Mouse (Mus musculus) neural tube, embryonic 13.5 days (tissue): ENCODE measurements around the gene Trim38. TPM values are rescaled to one million over a fixed set of nuclear protein-coding genes. Genes with fewer than 3 reads are reported as not detected.
"Not testable (repeated sequence)": the region's sequence is repeated elsewhere in the genome, so short reads cannot be mapped to it uniquely, and the experiment has no call there.

Experiments
- ATAC-seq: fragments of 200-750 bp; cut with Nextera tagmentation; 2 replicates; pipeline ENCODE4 v1.8.0; 2017; ENCODE audit warnings: low read depth, mild to moderate bottlenecking, moderate TSS enrichment, moderate library complexity
- H3K27ac ChIP-seq: fragments of 300-500 bp; sonication (generic); replicated peaks from 2 replicates; pipeline ENCODE4 v1.5.1; 2015; ENCODE audit warnings: moderate library complexity, mild to moderate bottlenecking, inconsistent platforms
- H3K27me3 ChIP-seq: fragments of 300-500 bp; sonication (generic); 2 replicates; pipeline ENCODE4 v1.6.1; 2015; ENCODE audit warnings: mild to moderate bottlenecking, inconsistent platforms
- H3K36me3 ChIP-seq: fragments of 300-500 bp; sonication (generic); 2 replicates; pipeline ENCODE4 v1.6.1; 2015; ENCODE audit warnings: mild to moderate bottlenecking, inconsistent platforms
- H3K4me1 ChIP-seq: fragments of 300-500 bp; sonication (generic); replicated peaks from 2 replicates; pipeline ENCODE4 v1.6.1; 2015; ENCODE audit warnings: inconsistent platforms
- H3K4me2 ChIP-seq: fragments of 300-500 bp; sonication (generic); 2 replicates; pipeline ENCODE4 v1.6.1; 2015; ENCODE audit warnings: inconsistent platforms, mild to moderate bottlenecking, moderate library complexity
- H3K4me3 ChIP-seq: fragments of 300-500 bp; sonication (generic); 2 replicates; pipeline ENCODE4 v1.5.1; 2015; ENCODE audit warnings: mild to moderate bottlenecking, inconsistent platforms
- H3K9ac ChIP-seq: fragments of 300-500 bp; sonication (generic); 2 replicates; pipeline ENCODE4 v1.6.1; 2015; ENCODE audit warnings: moderate library complexity, mild to moderate bottlenecking, inconsistent platforms
- H3K9me3 ChIP-seq: fragments of 300-500 bp; sonication (generic); 2 replicates; pipeline ENCODE4 v1.6.1; 2016; ENCODE audit warnings: inconsistent platforms
- WGBS: fragments of 180-500 bp; shearing (Covaris S2); methylation state at CpG from one replicate; pipeline ENCODE4 v1.1.7; 2015; 5-methylcytosine and 5-hydroxymethylcytosine counted together
- polyA plus RNA-seq: library from polyadenylated mRNA; unstranded; fragments of >200 nt; fragmentation: Nextera tagmentation; extraction: Ambion mirVana; gene quantifications from 2 replicates; pipeline ENCODE4 v1.2.1, GENCODE M21; 2015

Gene Trim38
- polyA plus RNA-seq, 1 experiment from 2014 or later: not detected

- Histone ChIP-seq H3K4me2 (peak overlapping the region; percentile 71; the same call in 1 of the 2 replicates), H3K9ac (peak overlapping the region; percentile 36; the same call in 1 of the 2 replicates), H3K27me3 (no peaks in the 10 kb centered on the region), H3K4me3 (no peak overlapping the region), H3K9me3 (no peaks in the 10 kb centered on the region), H3K27ac (peak overlapping the region; percentile 95), H3K4me1 (peaks cover 31% of the 10 kb centered on the region), H3K36me3 (no peaks in the 10 kb centered on the region)
- no peak for ATAC-seq
- 11% methylated on average over 4 of the region's 4 CpGs for WGBS
Measured at GRCm38 (mm10) chr13:23747892-23748288, 21.8 kb upstream of the Trim38 start.

- H3K4me3 ChIP-seq: no peak overlapping the region
- H3K27ac ChIP-seq: no peak overlapping the region; the same call in 1 of the 2 replicates
- no peaks in the 10 kb centered on the region for H3K9me3 ChIP-seq
- H3K27me3 ChIP-seq: no peaks in the 10 kb centered on the region
- H3K4me1 ChIP-seq: peaks cover 29% of the 10 kb centered on the region
- WGBS: 89% methylated on average over 5 of the region's 5 CpGs
- no peaks in the 10 kb centered on the region for H3K36me3 ChIP-seq
- no peak overlapping the region for H3K9ac ChIP-seq
- no peak for ATAC-seq
- H3K4me2 ChIP-seq: no peak overlapping the region
Measured at GRCm38 (mm10) chr13:23749563-23750121, 20.1 kb upstream of the Trim38 start.

GRCm38 (mm10) chr13:23750839-23751477, 18.8 kb upstream of the Trim38 start, which contains the start of gene Hist1h2ab:
TSS of gene Hist1h2ab (plus strand) at chr13:23751126.
- H3K27me3 ChIP-seq, H3K9me3 ChIP-seq, H3K36me3 ChIP-seq: not testable (repeated sequence)
- peak within 1 kb of the TSS; percentile 66 for H3K9ac ChIP-seq
- peak within 1 kb of the TSS; percentile 67 for H3K4me2 ChIP-seq
- peak within 1 kb of the TSS; percentile 95 for H3K27ac ChIP-seq
- peak; percentile 40; the same call in 1 of the 2 replicates for ATAC-seq
- H3K4me3 ChIP-seq: peak within 1 kb of the TSS; percentile 45
- 2% methylated on average over 33 of the region's 47 CpGs for WGBS
- peaks cover 29% of the 10 kb centered on the region for H3K4me1 ChIP-seq

GRCm38 (mm10) chr13:23751478-23751956, 18.2 kb upstream of the Trim38 start:
- peak overlapping the region; percentile 95 for H3K27ac ChIP-seq
- peak overlapping the region; percentile 67 for H3K4me2 ChIP-seq
- no peaks in the 10 kb centered on the region for H3K9me3 ChIP-seq
- under 1% methylated on average over 11 of the region's 11 CpGs for WGBS
- no peaks in the 10 kb centered on the region for H3K27me3 ChIP-seq
- H3K9ac ChIP-seq: peak overlapping the region; percentile 66; the same call in 1 of the 2 replicates
- H3K36me3 ChIP-seq: no peaks in the 10 kb centered on the region
- peaks cover 29% of the 10 kb centered on the region for H3K4me1 ChIP-seq
- peak overlapping the region; percentile 45 for H3K4me3 ChIP-seq
- ATAC-seq: peak; percentile 44; the same call in 1 of the 2 replicates

- peak within 1 kb of the TSS; percentile 67 for H3K4me2 ChIP-seq
- not testable (repeated sequence) for H3K27me3 ChIP-seq, H3K9me3 ChIP-seq, H3K36me3 ChIP-seq
- WGBS: 1% methylated on average over 16 of the region's 47 CpGs
- H3K27ac ChIP-seq: peak within 1 kb of the TSS; percentile 95
- ATAC-seq: peak; percentile 76
- peaks cover 27% of the 10 kb centered on the region for H3K4me1 ChIP-seq
- peak within 1 kb of the TSS; percentile 66 for H3K9ac ChIP-seq
- H3K4me3 ChIP-seq: peak within 1 kb of the TSS; percentile 45
Measured at GRCm38 (mm10) chr13:23752067-23752741, 17.5 kb upstream of the Trim38 start, which contains the start of gene Hist1h3b. TSS of gene Hist1h3b (plus strand) at chr13:23752267.

GRCm38 (mm10) chr13:23752742-23753172, 17.0 kb upstream of the Trim38 start:
- no peak overlapping the region for H3K9ac ChIP-seq
- peak overlapping the region; percentile 1; the same call in 1 of the 2 replicates for H3K27ac ChIP-seq
- WGBS: 4% methylated on average over 6 of the region's 6 CpGs

GRCm38 (mm10) chr13:23753314-23754078, 16.2 kb upstream of the Trim38 start:
- H3K9me3 ChIP-seq: no peaks in the 10 kb centered on the region
- H3K27ac ChIP-seq: no peak overlapping the region
- no peak for ATAC-seq
- no peak overlapping the region for H3K9ac ChIP-seq
- WGBS: 57% methylated on average over 4 of the region's 4 CpGs
- H3K4me1 ChIP-seq: peaks cover 18% of the 10 kb centered on the region
- H3K36me3 ChIP-seq: no peaks in the 10 kb centered on the region
- H3K4me3 ChIP-seq: no peak overlapping the region
- H3K4me2 ChIP-seq: peak overlapping the region; percentile 67; the same call in 1 of the 2 replicates
- H3K27me3 ChIP-seq: no peaks in the 10 kb centered on the region

More at GRCm38 (mm10) chr13:23752742-23753172, 17.0 kb upstream of the Trim38 start:
- Histone ChIP-seq H3K4me1 (peaks cover 26% of the 10 kb centered on the region), H3K4me3 (peak overlapping the region; percentile 23; the same call in 1 of the 2 replicates), H3K9me3 (no peaks in the 10 kb centered on the region), H3K27me3 (no peaks in the 10 kb centered on the region), H3K4me2 (peak overlapping the region; percentile 67), H3K36me3 (no peaks in the 10 kb centered on the region)
- ATAC-seq: no peak

GRCm38 (mm10) chr13:23755000-23755399, 14.7 kb upstream of the Trim38 start:
- Histone ChIP-seq H3K9me3 (no peaks in the 10 kb centered on the region), H3K9ac (no peak overlapping the region), H3K27me3 (no peaks in the 10 kb centered on the region), H3K4me2 (no peak overlapping the region), H3K4me3 (no peak overlapping the region), H3K4me1 (peaks cover 19% of the 10 kb centered on the region), H3K36me3 (no peaks in the 10 kb centered on the region), H3K27ac (no peak overlapping the region)
- no peak for ATAC-seq

- H3K4me2 ChIP-seq: peak within 1 kb of the TSS; percentile 65
- peak; percentile 77 for ATAC-seq
- H3K27me3 ChIP-seq: no peaks in the 10 kb centered on the region
- peak within 1 kb of the TSS; percentile 37 for H3K4me3 ChIP-seq
- H3K27ac ChIP-seq: peak within 1 kb of the TSS; percentile 88
- peaks cover 24% of the 10 kb centered on the region for H3K4me1 ChIP-seq
- 0% methylated on average over 17 of the region's 22 CpGs for WGBS
- H3K9ac ChIP-seq: peak within 1 kb of the TSS; percentile 61
- no peaks in the 10 kb centered on the region for H3K9me3 ChIP-seq
- H3K36me3 ChIP-seq: no peaks in the 10 kb centered on the region
Measured at GRCm38 (mm10) chr13:23756790-23757189, 12.9 kb upstream of the Trim38 start, which contains the start of gene Hist1h4b. TSS of gene Hist1h4b (plus strand) at chr13:23757013.

- Histone ChIP-seq H3K27me3 (no peaks in the 10 kb centered on the region), H3K36me3 (no peaks in the 10 kb centered on the region), H3K9me3 (no peaks in the 10 kb centered on the region), H3K27ac (peak overlapping the region; percentile 88), H3K9ac (peak overlapping the region; percentile 61), H3K4me1 (peaks cover 25% of the 10 kb centered on the region), H3K4me3 (peak overlapping the region; percentile 37), H3K4me2 (peak overlapping the region; percentile 65)
- peak; percentile 16; the same call in 1 of the 2 replicates for ATAC-seq
- 1% methylated on average over 23 of the region's 23 CpGs for WGBS
Measured at GRCm38 (mm10) chr13:23757211-23757773, 12.4 kb upstream of the Trim38 start.

GRCm38 (mm10) chr13:23757921-23758320, 11.8 kb upstream of the Trim38 start:
- no peak overlapping the region for H3K9ac ChIP-seq
- H3K36me3 ChIP-seq: no peaks in the 10 kb centered on the region
- no peaks in the 10 kb centered on the region for H3K27me3 ChIP-seq
- H3K4me1 ChIP-seq: peaks cover 23% of the 10 kb centered on the region
- H3K27ac ChIP-seq: no peak overlapping the region
- ATAC-seq: no peak
- H3K9me3 ChIP-seq: no peaks in the 10 kb centered on the region
- H3K4me3 ChIP-seq: no peak overlapping the region
- WGBS: 41% methylated on average over 3 of the region's 3 CpGs
- peak overlapping the region; percentile 65 for H3K4me2 ChIP-seq
